Mouse (Mus musculus): ENCODE measurements around the gene Bank1.

DNA sequence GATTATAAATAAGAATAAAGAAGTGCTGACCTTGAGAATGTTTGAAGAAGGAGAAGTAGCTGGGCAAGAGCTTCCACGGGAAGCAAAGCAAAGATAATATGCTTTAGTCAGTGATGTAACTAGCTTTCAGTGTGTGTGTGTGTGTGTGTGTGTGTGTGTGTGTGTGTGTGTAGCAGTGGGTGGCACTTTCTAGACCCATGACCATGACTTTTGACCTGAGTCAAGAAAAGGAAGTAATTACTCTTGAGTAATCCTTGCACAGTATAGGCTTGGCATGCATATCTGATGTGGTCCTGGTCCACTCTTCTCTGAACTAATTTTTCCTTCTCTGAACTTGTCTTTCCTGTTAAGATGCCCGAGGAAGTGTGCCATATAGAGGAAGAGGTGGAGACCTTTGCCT is 5.3 kb upstream of the Bank1 start:
- TF ChIP-seq CTCF (IDR thresholded peaks at IDR 0.05; ENCODE audit: borderline replicate concordance, insufficient read depth, low read length) (no peak), POLR2A (IDR thresholded peaks at IDR 0.05; ENCODE audit: low read depth, low read length) (no peak)
